Mouse (Mus musculus): ENCODE data around the gene Fto. TPM values are rescaled to one million over a fixed set of nuclear protein-coding genes. Genes with fewer than 3 reads are reported as not detected.

Fto gene
- total RNA-seq, 2 experiments from 2014 or later: 69.3 to 76.3 TPM

DNA sequence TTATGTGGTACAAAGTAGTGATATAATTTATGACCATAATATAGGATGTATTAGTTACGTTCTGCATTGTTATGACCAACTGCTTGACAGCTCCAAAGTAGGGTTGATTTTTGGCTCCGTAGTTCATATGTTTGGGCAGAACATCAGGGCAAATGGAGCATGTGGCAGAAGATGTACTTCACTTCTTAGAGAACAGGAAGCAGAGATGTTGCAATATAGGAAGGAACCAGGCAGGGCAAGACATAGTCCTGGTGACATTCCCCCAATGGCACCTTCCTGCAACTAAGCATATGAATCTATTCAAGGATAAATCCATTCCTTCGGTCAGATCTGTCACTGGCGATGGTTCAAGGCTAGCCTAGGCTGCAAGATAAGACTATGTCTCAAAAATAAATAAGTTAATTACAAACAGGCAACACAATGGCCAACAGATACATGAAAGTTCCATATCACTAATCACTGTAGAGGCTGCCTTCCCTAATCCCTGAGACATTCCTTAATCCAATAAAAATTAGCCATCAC, 44.2 kb downstream of the Fto start:
- DNase-seq: no peak

DNA sequence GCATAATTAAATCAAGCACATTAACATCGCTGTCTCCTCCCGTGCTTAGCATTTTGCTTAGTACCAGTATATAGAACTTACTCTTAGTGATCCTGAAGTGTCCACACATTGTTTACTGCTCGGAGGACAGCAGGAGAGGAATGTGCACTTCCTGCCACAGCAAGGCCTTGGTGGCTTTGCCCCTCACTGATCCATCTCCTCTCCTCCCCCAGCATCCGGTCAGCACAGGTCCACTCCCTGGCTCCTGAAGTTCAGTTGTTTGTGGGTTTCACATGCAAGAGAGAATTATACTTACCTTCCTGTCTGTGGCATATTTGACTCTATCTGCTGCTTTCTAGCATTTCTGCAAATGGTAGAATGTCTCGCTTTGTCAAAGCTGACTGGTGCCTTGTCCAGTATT, 44.7 kb downstream of the Fto start:
- no peak for DNase-seq

DNA sequence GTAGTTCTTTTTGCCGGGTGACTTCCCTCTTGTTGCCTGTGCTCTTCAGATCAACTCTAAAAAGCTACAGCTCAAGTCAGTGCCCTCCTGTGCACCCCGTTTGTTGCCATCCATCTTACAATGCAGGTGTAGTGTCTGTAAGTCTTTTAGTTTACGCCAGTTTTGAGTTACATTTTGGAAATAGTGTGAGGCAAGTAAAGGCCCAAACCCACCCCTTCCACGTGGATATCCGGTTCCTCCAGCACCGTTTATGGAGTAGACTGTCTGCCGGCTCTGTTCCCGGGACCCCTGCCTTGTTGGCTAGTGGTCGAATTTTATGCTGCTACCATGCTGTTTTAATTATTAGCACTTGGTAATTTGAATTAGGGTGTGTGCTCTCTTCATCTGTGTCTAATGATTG, 46.2 kb downstream of the Fto start:
- DNase-seq: no peak

DNA sequence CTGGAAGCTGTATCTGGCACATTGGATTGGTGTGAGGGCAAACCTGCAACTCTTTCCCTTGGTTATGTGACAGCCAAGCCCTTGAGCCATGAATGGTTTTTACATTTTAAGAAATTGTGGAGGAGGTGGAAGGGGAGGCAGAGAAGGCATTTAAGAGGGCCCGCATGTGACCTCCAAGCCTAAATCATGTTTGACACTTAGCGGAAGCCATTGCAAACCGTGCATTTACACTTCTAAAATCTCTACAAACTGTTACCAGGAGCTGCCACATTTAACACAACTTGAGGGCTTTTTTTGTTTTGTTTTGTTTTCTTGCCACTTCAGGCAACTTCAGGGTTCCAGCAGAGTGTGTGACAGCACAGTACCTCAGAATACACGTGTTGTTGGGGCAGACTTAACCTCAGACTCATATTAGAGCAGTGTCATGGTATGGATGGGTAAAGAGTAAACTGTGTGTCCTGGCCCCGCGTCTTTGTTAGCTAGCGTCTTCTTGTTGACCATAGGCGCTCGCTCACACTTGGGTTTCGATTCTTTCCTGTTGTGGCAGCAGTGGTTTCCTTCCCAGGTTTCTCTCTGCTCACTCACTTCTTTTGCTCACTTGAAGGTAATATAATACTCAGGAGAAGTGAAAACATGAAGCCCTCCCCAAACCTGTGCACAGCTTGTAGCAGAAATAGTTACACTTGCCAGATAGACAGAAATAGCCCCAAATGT, 47.5 kb downstream of the Fto start:
- DNase-seq: no peak

DNA sequence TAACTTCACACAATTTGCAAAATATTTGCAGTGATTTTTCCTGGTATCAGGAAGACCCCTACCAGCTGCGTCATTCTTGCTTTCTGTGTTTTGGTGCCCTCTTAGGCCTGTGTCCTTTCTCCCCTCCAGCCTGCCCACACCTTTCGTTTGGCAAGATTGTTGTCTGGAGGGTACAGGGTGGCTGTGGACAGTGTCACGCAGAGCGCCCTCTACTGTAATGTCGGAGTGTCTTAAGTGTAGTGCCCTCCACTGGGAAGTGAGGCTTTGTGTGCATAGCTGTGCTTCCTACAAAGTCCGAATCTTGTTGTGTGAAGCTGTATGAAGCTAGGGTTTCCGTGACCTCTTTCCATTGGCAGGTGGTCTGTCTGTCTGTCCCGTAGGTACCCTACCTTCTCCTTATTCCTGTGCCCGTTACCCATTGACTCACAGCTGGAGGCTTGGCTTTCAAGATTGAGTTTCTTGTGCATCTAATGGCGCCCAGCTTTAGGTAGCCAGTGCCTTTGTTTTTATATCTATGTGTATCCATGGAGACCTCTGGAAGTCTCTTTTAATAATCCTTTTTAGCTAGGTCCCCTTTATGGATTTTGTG, 50.0 kb downstream of the Fto start:
- DNase-seq: no peak

DNA sequence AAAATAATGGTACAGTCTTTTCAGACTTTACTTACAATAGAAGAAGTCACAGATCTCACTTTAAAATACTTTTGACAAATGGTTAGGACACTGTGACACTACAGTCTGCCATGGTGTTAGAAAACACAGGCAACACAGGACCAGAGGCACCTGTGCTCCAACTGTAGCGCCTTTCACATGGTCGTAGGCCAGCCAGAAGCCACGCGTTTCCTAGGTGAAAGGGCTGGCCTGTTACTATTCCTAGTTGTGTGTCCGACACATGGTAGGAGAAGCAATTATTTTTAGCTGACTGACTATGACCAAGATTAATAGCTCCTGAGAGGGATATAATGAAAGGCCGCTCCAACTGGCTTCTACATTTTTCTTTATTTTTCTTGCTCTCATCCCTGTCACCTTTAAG, 50.9 kb downstream of the Fto start:
- DNase-seq: no peak

DNA sequence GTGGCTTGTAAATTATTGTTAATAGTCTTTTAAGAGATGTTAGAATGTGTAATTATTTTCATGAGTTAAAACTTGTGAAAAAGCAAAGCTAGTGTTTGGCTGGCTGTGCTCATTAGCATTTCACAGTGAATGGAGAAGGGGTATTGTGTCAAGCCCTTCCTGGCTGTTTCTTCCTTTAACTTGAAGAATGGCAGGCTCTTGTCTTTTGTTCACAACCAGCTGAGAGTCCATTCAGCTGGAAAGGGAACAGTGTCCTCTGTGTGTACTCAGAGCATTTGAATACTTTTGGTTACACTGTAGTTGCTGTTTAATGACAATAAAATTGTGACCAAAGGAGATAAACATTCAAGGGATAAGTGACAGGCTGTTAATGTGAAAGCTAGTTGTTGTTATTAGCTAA, 52.5 kb downstream of the Fto start:
- DNase-seq: no peak

DNA sequence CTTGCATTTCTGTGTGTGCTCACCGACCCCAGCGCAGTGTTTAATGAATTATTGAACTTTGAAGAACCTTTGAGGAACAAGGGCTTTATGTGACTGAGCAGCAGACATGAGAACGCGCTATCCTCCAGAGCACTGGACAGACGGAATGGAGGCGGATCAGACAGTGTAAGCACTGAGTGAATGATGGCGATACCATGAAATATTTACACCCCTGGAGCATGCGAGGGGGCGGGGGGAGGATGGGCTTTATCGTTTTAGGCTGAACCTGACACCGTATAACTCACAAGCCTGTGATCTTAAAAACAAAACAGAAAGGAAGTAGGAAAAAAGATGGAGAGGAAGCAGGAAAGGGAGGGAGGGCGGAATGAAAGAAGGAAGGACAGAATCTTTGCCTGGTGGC, 57.6 kb downstream of the Fto start:
- DNase-seq: no peak

DNA sequence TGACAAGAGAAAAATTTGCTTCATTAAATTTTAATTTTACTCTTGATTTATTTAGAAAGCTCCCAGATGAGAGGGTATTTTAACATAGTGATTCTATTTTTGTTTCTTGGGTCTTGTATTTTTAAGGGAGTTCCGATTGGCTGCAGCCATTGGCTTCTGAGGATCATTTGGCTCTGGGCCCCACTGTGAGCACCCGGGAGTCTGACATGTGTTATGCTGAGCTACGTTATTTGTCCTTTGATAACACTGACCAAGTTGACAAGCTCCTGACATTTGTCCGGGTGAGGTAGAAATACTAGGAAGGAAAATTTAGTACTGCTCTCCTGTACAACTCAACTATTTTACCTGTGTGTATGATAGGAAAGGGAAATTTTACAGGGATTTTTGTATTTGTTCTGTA, 58.7 kb downstream of the Fto start:
- peak; percentile 43 for DNase-seq

DNA sequence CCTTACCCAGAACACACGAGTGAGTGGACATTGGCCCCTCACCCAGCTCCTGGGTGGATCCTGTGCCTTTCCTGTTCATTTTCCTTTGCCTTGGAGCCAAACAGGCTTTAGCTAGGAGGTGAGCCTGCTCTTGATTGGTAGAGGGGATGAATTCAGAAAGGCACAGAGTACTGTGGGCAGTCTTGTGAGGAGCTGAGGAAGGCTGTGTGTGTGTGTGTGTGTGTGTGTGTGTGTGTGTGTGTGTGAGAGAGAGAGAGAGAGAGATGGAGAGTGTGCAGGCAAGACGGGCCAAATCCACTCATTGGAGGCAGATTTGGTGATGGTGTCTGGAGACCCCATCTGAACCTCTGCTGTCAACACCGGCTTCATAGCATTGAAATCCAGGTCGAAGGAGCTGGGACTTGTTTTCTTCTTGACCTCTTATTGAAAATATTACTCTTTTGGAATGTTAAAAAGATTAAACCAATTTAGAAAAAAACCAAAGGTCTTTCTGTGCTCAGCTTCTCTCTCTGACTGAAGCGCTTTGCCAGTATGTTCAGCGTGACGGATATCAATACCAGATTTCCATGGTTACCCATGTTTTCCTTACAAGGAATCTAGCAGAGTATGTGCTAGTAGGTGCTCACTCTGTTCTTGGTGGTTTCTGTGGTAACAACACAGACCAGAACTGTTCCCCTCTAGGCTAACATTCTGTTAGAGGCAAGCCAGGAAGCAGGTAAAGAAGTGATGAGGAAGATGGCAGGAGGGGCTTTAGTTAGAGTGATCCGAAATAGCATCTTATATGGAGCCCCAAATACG, 59.7 kb downstream of the Fto start:
- DNase-seq: no peak

DNA sequence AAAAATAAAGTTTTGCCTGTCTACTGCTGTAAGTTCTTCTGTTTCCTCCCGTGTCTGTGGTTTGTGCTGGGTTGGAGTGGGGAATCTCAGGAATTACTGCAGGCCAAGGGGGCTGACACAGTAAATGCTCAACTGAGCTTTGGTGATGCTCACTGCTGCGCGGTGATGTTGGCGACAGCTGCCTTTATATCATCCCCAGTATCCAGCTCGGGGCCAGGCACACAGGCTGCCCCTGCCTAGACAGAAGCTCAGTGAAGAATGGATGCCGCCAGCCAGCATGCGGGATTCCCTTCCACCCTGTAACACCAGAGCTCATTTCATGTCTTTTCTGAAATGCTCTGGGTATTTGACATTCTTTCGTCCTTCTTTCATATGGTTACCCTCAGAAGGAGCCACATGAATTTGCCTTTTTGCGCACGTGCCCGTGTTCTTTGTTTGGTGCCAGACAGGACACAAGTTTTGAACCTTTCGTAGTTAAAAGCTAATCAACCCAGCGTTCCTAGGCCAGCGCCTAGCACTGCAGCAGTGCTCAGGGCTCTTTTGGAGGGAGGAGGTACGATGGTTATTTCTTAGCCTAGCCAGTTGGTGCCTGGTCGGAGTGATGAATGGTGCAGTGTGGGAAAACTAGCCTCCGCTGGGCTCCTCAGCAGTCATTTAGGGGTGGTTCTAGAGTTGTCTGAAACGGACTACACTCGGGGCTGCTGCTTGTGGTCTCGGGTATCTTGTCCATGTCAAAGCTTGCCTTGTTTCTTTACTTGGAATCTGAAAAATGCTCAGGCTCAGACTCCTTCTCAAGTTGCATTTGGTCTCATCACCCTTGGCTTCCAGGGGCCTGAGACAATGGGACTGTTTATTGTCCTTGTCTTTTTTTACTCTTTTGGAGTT, 62.0 kb downstream of the Fto start:
- DNase-seq: no peak

DNA sequence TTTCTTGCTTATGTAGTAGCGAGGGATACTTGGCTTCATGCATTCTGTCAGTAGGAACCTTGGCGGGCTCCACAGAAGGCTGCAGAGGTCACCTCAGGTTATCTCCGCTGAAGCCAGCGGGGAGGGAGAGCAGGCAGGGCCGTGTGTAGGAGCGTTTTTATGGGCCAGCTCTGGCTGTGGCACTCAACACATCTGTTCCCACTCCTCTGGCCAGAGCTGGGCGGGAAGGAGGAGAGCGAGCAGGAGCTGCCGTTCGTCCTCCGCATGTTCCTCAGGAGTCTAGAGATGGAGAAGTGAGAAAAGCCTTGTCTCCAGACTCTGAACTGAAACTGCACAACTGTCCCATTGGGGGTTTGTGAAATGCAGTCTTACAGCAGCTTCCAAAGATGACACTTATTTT, 63.5 kb downstream of the Fto start:
- peak; percentile 82 for DNase-seq

DNA sequence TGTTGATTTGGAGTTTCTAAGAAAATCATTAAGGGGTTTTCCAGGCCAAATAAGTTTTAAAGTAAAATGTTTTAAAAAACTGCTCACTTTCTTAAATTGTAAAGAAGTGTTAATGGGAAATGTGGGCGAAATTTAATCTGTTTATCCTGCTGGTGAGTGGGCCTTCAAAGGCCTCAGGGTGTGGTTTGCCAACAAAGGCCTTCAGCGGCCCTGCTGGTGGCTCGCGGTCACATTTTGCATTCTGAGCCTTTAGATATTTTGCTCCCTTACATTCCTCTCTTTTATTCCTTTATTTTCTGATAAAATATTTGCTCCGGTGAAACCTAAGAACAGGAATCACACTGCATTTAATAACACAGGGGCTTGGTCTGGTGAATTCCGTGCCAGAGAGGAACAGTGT, 64.0 kb downstream of the Fto start:
- no peak for DNase-seq

DNA sequence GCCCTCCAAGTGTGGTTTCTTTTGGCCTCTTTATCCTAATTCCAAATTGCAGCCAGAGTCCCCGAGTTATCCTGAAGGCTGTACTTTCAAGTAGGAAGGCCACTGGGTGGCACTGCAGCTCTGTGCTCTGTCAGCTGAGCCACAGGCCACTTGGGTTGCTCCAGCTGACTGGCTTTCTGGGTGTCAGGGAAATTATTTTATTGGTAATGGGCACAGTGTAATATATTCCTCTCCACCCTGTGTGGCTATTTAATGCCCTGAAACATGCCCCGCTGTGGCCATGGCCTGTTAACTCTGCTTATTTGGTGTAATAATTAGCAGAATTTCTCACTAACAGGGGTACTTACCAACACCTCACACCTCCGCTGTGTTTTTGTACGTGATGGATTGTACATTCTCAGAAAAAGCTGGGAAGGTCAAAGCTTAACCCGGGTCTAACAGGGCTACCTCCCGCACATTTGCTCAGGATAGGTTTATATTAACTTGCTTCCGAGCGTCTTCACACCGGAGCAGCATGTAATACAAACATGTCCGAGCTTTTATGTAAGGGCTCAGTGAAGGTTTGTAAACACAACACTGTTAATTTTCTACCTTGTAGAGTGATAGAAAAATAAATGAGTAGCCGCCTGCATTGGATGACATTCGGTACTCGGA, 65.6 kb downstream of the Fto start:
- DNase-seq: peak; percentile 64

DNA sequence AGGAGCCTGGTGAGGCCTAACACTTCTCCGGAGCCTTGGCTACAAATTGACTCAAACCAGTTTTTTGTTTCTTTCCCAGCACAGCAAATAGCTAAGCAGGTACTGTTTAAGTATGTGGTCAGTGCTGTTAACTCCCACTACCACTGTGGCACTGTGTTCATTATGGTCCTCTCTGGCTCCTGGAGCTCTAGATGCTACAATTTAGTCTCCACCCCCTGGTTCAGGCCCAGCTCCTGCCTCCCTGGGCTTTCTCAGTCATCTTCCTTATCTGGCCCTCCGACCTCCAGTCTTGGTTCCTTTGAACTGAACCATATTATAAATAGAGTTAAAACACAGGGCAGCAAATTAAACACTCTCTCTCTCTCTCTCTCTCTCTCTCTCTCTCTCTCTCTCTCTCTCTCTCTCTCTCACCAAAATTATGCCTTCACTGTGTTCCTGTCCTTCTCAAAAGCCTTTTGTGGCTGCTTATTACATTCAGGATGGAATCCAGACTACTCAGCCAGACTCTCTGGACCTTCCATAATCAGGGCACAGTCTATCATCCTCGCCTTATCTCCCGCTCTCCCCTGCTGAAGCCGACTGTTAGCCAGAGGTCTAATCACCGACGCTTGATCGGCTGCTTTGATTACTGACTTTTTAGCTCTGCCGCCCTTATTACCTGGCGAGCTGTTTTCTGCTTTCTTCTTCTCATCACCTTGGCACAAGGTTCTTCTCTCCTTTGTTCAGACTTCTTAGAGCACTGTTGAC, 67.6 kb downstream of the Fto start:
- DNase-seq: no peak

DNA sequence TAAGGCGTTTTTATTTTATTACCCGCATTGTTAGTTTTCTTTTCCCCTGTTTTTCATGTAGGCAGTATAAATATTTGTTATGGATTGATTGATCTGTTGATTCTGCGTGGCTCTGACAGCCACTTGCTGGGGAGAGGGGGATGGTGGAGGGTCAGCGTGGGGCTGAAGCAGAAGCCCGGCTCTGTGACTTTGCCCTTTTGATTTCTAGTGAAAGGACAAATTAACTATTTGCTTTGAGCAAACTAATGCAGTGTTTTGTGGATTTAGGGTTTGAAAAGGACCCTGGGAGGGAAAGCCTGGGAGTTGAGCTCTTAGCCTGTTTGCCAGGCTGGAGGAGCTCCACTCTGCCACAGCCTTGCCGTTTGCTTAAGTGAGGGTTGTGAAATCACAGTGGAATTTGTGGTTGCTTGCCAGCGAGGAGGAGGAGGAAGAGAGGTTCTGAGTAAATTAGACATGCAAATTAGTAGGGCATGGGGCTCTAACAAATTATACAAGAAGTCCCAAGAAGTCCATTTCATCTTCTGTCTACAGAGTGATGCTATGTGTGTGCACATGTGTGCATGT, 68.3 kb downstream of the Fto start:
- no peak for DNase-seq

DNA sequence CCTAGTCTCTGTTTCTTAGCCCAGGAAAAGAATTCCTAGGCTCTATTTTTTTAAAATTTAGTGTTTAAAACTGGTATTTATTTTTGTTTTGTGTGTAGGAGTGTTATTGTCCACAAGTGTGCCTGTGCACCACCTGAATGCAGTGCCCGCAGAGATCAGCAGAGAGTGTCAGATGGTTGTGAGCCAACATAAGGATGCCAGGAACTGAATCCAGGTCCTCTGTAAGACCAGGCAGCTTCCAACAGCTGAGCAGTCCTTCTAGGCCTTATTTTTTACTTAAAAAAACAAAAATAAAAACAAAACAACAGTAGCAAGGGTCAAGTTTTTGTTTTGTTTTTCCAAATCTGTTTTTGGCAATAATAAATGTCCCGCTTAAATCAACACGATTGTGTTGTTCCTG, 69.9 kb downstream of the Fto start:
- no peak for DNase-seq

DNA sequence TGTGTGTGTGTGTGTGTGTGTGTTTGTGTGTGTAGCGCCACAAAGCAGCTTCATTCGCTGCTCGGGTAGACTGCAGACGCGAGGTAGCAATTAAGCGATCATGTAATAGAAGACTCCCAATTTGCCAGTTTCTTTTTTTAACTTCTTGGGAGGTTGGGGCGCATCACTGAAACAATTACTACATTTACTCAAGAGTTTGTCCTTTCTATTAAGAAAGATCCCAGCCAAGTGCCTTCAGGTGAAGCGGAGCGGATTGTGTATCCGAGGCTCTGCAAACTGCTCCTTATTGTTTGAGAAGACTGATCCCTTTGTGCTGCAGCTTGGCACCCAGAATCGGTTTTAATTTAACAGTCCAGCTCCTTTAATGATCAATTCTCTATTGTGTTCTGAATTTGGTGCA, 70.5 kb downstream of the Fto start:
- DNase-seq: no peak

DNA sequence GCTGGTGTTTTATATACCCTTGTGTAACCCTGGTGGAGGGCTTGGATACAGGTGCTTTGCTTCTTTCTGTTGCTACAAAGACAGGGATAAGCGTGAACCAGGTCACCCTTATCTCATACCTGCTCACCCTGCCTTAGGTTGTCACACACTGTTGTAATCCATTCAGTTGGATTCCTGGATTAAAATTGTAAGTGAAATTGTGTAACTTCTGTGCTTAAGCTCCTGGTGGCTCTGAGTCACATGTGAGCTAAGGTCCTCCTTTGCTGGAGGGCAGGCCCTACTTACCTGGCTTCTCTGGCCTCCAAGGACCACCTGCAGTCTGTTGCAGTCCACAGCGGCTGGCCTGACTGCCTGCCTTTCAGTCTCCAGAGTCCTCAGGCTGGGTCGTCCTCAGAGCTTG, 71.1 kb downstream of the Fto start:
- no peak for DNase-seq

DNA sequence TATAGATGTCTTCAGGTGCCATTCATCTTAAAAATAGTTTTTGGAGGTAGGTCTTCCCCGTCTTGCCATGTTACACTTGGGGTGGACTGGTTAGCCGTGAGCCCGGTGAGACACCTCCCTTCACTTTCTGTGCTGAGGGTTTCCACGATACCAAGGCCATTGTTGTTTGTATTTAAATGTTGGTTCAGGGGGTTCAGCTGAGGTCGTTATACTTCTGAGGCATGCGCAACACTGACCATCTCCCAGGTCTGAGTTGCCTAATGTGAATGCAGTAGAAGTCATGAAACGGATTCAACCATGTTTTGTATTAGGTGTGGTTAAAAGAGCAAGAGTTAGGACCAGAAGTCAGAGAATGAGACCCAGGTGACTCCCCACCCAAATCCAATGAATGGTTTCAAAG, 72.5 kb downstream of the Fto start:
- DNase-seq: no peak
